Mouse (Mus musculus): ENCODE measurements around the gene Nfyc.

The Nfyc gene

GRCm38 (mm10) chr4:120825577-120826326, 5.6 kb downstream of the Nfyc start:
- DNase-seq (ENCODE audit: low read depth in 1 of 2, low spot score in 2 of 2), result peak; percentile 87 to 95

GRCm38 (mm10) chr4:120825100-120825553, 6.2 kb downstream of the Nfyc start:
- peak; percentile 63 to 79 for DNase-seq (ENCODE audit: low read depth in 1 of 2, low spot score in 2 of 2)

DNA sequence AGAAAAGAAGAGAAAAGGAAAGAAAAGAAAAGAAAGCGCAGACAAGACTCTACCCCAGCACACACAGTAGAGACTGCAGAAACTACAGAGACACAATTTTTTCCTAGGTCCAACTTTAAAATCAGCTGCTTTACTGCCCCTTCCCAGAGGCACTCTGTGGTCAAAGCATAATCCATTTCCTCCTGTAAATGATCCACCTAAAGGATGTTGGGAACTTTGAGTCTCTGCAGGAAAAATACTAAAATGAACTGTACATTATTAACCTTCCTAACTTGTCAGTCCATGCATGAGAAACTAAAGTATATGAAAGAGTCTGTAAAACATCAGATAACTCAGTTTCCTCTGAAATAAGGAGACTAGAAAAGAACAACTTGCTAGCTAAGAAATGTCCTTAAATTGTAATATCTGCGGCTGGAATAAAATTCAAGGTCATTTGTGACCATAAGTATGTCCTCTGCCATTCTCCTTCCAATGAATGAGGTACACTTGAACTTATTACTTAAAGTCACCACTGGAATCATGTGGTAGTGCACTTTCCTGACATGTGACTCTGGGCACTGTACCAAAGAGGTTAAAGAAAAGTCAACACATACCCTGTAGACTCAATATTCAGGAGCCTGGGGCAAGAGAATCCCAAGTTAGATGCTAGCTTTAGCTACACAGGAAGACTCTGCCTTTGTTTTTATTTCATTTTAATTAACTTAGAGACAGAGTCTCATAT, 9.0 kb downstream of the Nfyc start:
- no peak for DNase-seq (ENCODE audit: low read depth in 1 of 2, low spot score in 2 of 2)

DNA sequence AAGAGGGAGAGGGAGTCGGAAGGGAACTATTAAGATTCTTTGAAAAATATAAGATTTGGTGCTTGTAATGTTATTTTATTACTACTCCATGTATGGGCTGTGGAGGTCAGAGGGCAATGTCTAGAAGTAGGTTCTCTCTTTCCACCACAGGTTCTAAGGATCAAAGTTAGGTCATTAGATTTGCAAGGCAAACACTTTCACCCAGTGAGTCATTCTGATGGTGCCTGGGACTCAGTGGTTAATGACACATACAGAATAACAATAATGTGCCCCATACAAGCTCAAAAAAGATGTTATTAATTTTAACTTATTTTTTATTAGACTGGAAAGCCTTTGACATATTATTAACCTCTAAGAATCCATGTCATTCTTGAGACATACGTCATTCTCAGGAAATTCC, 11.5 kb downstream of the Nfyc start:
- no peak for DNase-seq (ENCODE audit: low read depth in 1 of 2, low spot score in 2 of 2)

GRCm38 (mm10) chr4:120819296-120819695, 12.1 kb downstream of the Nfyc start:
- no peak for DNase-seq (ENCODE audit: low read depth in 1 of 2, low spot score in 2 of 2)

DNA sequence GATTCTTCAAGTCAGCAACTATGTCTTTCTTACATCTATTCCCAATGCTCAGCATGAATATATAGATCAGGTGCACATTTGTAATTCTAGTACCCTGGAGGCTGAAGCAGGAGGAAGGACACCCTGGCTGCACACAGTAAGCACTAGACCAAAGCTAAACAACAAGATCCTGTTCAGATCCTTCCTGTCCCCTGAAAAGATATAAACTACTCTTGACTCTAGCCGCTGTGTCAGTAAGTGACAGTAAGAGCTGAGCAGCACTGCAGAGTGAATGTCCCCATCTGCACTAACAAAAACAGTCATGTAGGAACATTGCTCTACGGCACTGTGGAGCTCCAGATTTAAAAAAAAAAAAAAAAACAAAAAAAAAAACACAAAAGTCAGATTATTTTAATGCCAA, 13.4 kb downstream of the Nfyc start:
- DNase-seq (ENCODE audit: low read depth in 1 of 2, low spot score in 2 of 2), result no peak

- no peak for DNase-seq (ENCODE audit: low read depth in 1 of 2, low spot score in 2 of 2)
Observed at GRCm38 (mm10) chr4:120817002-120817774, 14.2 kb downstream of the Nfyc start.

- peak; percentile 13 to 29 for DNase-seq (ENCODE audit: low read depth in 1 of 2, low spot score in 2 of 2)
Observed at GRCm38 (mm10) chr4:120815622-120816334, 15.6 kb downstream of the Nfyc start.

DNA sequence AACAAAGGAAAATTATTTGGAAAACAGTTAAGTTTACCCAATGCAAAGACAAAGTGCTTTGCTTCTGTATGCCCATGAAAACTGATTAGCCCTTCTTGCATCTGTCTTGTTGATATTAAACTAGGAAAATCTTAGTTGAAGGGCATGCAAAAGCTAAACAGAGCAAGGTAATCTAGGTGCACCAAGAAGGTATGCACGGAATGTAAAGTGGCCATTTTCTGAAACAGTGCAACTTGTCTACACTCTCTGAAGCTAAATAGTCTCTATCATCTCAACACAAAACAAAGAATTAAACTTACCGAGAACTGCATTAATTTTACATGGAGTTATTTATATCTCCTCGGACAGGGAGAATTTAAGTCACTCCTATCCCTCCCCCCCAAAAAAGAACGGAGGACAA, 16.2 kb downstream of the Nfyc start:
- no peak for DNase-seq (ENCODE audit: low read depth in 1 of 2, low spot score in 2 of 2)

- DNase-seq (ENCODE audit: low read depth in 1 of 2, low spot score in 2 of 2), result no peak
Observed at GRCm38 (mm10) chr4:120814171-120814570, 17.2 kb downstream of the Nfyc start.

- DNase-seq (ENCODE audit: low read depth in 1 of 2, low spot score in 2 of 2), result no peak
Observed at GRCm38 (mm10) chr4:120813762-120814161, 17.6 kb downstream of the Nfyc start.

GRCm38 (mm10) chr4:120805816-120806215, 25.6 kb downstream of the Nfyc start:
- DNase-seq (ENCODE audit: low read depth in 1 of 2, low spot score in 2 of 2), result no peak

DNA sequence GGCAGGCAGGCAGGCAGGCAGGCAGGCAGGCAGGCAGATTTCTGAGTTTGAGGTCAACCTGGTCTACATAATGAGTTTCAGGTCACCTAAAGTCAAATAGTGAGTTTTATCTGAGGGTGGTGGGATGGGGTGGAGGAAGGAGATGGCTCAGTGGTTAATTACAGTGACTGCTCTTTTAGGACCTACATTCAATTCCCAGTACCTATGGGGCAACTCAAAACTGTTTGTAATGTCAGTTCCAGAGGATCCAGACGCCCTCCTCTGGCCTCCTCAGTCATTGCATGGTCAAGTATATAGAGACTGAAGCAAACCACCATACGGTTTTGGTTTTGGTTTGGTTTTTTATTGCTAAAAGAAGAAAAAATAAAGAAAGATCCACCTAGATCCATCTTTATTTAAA, 29.9 kb downstream of the Nfyc start:
- DNase-seq (ENCODE audit: low read depth in 1 of 2, low spot score in 2 of 2), result no peak

DNA sequence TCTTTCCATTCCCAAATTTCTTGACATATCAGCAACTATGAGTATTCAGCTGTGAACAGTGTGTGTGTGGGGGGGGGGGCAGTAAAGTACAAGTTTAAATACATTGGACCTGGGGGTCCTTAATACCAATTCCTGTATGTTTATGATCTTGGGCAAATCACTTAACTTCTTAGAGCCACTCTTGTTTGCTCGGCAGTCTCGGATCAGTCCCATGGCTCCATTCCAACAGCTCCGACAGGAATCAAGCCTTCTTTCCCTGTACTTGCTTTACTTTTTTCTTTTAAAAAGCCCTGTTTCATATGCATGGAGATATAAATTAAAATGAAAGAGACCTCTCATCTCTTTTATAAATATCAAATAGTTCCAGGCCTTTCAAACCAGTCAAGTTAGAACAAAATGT, 30.7 kb downstream of the Nfyc start:
- DNase-seq (ENCODE audit: low read depth in 1 of 2, low spot score in 2 of 2), result no peak

- DNase-seq (ENCODE audit: low read depth in 1 of 2, low spot score in 2 of 2), result no peak
Observed at GRCm38 (mm10) chr4:120799680-120800166, 31.6 kb downstream of the Nfyc start.

- no peak for DNase-seq (ENCODE audit: low read depth in 1 of 2, low spot score in 2 of 2)
Observed at GRCm38 (mm10) chr4:120797985-120798725, 33.2 kb downstream of the Nfyc start.

DNA sequence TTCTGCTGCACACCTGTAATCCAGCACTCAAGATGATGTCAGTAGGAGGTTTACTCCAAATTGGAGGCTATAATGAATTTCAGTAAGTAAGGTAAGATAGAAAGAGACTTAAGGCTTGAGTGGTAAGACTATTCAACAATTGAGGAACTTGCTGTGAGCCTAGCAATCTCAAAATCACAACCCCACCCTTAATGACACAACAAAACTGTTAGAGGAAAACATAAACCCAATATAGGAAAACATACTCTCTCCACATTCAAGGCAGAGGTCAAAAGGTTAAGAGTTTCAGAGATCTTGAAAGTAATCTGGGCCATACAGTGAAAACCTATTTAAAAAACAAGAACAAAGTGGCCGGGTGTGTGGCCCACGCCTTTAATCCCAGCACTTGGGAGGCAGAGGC, 34.7 kb downstream of the Nfyc start:
- no peak for DNase-seq (ENCODE audit: low read depth in 1 of 2, low spot score in 2 of 2)

DNA sequence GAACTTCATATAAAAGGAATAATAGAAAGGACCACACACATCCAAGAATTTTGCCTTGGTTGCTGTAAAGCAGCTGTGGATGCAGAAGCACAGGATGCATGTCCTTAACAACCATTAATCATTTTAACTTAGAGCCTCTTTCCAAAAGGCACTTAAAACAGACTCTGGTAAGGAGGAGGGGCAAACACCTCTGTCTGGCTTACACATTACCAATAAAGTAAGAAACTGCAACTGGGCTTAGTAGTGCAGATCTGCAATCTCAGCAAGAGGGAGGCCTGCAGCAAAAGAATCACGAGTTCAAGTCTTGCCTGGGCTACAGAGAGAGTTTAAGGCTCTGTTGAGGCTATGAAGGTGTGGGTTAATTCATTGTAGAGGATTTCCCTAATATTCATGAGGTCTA, 35.7 kb downstream of the Nfyc start:
- no peak for DNase-seq (ENCODE audit: low read depth in 1 of 2, low spot score in 2 of 2)

DNA sequence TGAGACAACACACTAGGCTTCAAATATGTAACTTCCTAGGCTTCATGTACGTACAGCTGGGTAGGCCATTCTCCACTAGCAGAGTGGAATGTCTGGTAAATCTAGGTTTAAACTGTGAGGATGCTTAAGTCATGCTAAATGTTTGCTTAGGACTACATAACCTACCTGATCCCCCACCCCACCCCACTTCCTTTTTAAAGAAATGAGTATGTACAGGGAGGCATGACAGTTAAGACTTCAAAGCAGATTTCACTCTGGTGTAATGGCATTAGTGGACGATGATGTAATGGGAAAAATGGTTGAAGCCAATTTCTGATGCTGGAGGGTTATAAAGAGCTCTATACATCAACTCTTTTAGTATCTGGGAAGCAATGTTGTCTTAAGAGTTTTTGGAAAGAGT, 38.5 kb downstream of the Nfyc start:
- no peak for DNase-seq (ENCODE audit: low read depth in 1 of 2, low spot score in 2 of 2)

GRCm38 (mm10) chr4:120790027-120790426, 41.3 kb downstream of the Nfyc start:
- DNase-seq (ENCODE audit: low read depth in 1 of 2, low spot score in 2 of 2), result no peak
